Mouse (Mus musculus): ENCODE results near the gene Olfr1436.
"Not testable (repeated sequence)": the region's sequence is repeated elsewhere in the genome, so short reads cannot be mapped to it uniquely, and the experiment has no call there.

The Olfr1436 gene

GRCm38 (mm10) chr19:12299030-12299429 lies at the start of gene Olfr1436:
Gene Olfr1436 (minus strand): TSS chr19:12299130.
- not testable (repeated sequence) for DNase-seq (ENCODE audit: low read depth, low spot score)

- DNase-seq (ENCODE audit: low read depth, low spot score) = no peak
Measured at GRCm38 (mm10) chr19:12335810-12336209, 36.9 kb upstream of the Olfr1436 start, which contains the start of gene Olfr1438-ps1. Gene Olfr1438-ps1 (minus strand): TSS chr19:12335910.

GRCm38 (mm10) chr19:12325001-12325400 lies 26.1 kb upstream of the Olfr1436 start, which contains the start of gene Olfr1437:
Gene Olfr1437 (minus strand): TSS chr19:12325101.
- DNase-seq (ENCODE audit: low read depth, low spot score) = no peak

- no peak for DNase-seq (ENCODE audit: low read depth, low spot score)
Measured at GRCm38 (mm10) chr19:12292979-12293378, 6.0 kb downstream of the Olfr1436 start.

- no peak for DNase-seq (ENCODE audit: low read depth, low spot score)
Measured at GRCm38 (mm10) chr19:12279554-12279953, 19.4 kb downstream of the Olfr1436 start, which contains the start of gene Olfr1434. Gene Olfr1434 (plus strand): TSS chr19:12279854.

- no peak for DNase-seq (ENCODE audit: low read depth, low spot score)
Measured at GRCm38 (mm10) chr19:12260732-12261131, 38.2 kb downstream of the Olfr1436 start, which contains the start of gene Olfr235. Gene Olfr235 (plus strand): TSS chr19:12261032.
